Mouse (Mus musculus) kidney, postnatal 14 days (tissue): ENCODE measurements around the gene Pank2.

Source experiments
- DNase-seq: peaks from one replicate; pipeline ENCODE4 v3.0.0; 2022; ENCODE audit warnings: mixed read lengths

The Pank2 gene

DNA sequence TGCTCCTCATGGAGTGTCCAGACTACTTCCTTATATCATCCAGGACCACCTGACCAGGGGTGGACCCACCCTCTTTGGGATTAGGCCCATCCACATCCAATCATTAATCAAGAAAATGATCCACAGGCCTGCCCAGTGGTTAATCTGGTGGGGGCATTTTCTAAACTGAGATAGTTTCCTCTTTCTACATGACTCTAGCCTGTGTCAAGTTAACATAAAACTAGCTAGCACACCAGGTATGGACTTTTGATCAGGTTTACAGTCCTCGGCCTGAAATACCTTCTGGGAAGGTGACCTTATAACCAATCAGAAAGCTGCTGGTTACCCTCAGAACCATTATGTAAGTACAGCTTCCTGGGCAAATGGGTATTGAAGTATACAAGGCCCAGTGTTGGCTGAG, 66.7 kb downstream of the Pank2 start:
- DNase-seq: no peak

DNA sequence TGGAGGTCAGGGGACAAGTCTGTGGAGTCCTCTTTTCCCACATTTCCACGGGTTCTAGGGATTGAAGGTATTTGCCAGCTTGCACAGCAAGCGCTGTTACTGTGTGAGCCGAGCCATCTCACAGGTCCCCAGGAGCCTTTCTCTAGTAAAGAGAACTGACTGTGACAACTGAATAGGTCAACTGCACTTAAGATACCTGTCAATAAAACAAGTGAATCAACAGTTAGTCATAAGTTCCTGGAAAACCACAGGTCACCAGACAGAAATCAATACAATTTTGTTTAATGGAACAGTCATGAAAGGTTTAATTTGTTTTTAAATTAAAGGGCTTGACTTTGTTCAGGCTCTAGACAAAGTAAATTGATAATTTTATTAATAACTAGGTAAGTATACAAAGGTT, 68.3 kb downstream of the Pank2 start:
- DNase-seq: no peak

DNA sequence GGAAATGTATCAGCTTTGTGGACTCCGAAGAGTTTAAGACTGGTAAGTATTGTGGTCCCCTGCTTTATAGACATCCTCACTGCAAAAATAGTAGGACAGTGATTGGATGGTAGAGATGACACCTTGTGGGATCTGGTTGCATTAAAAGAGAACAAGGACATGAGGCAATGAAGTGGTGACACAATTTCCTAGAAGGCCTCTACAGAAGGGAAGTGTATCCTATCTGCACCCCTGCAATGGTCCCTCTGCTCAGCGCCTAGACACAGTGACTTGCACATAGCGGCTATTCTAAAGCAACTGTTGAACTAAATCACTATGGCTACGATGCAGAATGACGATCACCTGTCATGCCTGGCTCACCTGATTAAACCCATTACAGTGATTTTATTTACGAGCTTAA, 75.3 kb downstream of the Pank2 start:
- no peak for DNase-seq

DNA sequence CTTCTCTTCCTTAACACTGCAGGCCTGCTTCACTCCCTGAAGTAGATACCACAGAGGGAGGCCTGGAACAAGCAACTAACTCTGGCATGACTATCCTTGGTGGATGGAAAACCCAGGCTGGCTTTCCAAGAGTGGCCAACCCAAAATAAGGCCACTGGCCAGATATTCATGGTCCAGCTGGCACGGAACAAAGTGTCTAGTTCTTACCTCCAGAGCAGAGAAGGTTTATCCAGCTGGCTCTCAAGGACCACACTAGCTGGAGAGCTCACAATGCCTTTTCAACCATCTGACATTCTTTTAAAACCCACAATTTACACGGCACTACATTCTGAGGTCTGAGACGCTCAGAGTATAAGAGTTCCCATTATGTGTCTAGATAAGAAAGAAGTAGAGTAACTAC, 82.2 kb downstream of the Pank2 start:
- no peak for DNase-seq

DNA sequence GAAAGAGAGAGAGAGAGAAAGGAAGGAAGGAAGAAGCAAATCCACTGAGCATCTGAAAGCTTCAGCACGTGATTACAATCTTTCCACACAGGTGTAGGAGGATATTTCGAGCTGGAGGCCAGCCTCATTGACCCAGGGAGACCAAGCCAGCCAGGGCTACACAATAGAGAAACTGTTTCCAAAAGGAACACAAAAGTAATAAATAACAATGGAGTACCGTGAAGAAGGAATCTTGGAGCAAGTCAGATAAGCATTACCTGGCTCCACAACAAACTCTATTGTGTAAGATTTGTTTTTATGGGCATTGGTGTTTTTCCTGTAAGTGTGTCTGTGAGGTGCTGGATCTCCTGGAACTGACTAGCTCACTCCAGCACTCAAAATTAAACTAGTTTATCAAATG, 83.3 kb downstream of the Pank2 start:
- DNase-seq: no peak
